Mouse (Mus musculus) neural tube, embryonic 13.5 days (tissue): Measurements from ENCODE around the gene Slc7a1. TPM values are rescaled to one million over a fixed set of nuclear protein-coding genes. Genes with fewer than 3 reads are reported as not detected.

Experiments used
- ATAC-seq: fragments of 200-750 bp; cut with Nextera tagmentation; 2 replicates; pipeline ENCODE4 v1.8.0; 2017; ENCODE audit warnings: low read depth, mild to moderate bottlenecking, moderate TSS enrichment, moderate library complexity
- H3K27ac ChIP-seq: fragments of 300-500 bp; sonication (generic); replicated peaks from 2 replicates; pipeline ENCODE4 v1.5.1; 2015; ENCODE audit warnings: moderate library complexity, mild to moderate bottlenecking, inconsistent platforms
- H3K27me3 ChIP-seq: fragments of 300-500 bp; sonication (generic); 2 replicates; pipeline ENCODE4 v1.6.1; 2015; ENCODE audit warnings: mild to moderate bottlenecking, inconsistent platforms
- H3K36me3 ChIP-seq: fragments of 300-500 bp; sonication (generic); 2 replicates; pipeline ENCODE4 v1.6.1; 2015; ENCODE audit warnings: mild to moderate bottlenecking, inconsistent platforms
- H3K4me1 ChIP-seq: fragments of 300-500 bp; sonication (generic); replicated peaks from 2 replicates; pipeline ENCODE4 v1.6.1; 2015; ENCODE audit warnings: inconsistent platforms
- H3K4me2 ChIP-seq: fragments of 300-500 bp; sonication (generic); 2 replicates; pipeline ENCODE4 v1.6.1; 2015; ENCODE audit warnings: inconsistent platforms, mild to moderate bottlenecking, moderate library complexity
- H3K4me3 ChIP-seq: fragments of 300-500 bp; sonication (generic); 2 replicates; pipeline ENCODE4 v1.5.1; 2015; ENCODE audit warnings: mild to moderate bottlenecking, inconsistent platforms
- H3K9ac ChIP-seq: fragments of 300-500 bp; sonication (generic); 2 replicates; pipeline ENCODE4 v1.6.1; 2015; ENCODE audit warnings: moderate library complexity, mild to moderate bottlenecking, inconsistent platforms
- H3K9me3 ChIP-seq: fragments of 300-500 bp; sonication (generic); 2 replicates; pipeline ENCODE4 v1.6.1; 2016; ENCODE audit warnings: inconsistent platforms
- WGBS: fragments of 180-500 bp; shearing (Covaris S2); methylation state at CpG from one replicate; pipeline ENCODE4 v1.1.7; 2015; 5-methylcytosine and 5-hydroxymethylcytosine counted together
- polyA plus RNA-seq: library from polyadenylated mRNA; unstranded; fragments of >200 nt; fragmentation: Nextera tagmentation; extraction: Ambion mirVana; gene quantifications from 2 replicates; pipeline ENCODE4 v1.2.1, GENCODE M21; 2015

Gene Slc7a1
- polyA plus RNA-seq, 1 experiment from 2014 or later: 31.8 TPM

- Histone ChIP-seq H3K36me3 (no peaks in the 10 kb centered on the region), H3K27me3 (no peaks in the 10 kb centered on the region), H3K4me2 (no peak overlapping the region), H3K4me1 (0 out of 2 replicates have a peak, but pooled peaks cover 9% of the 10 kb centered on the region), H3K9me3 (no peaks in the 10 kb centered on the region), H3K4me3 (no peak overlapping the region), H3K27ac (no peak overlapping the region), H3K9ac (no peak overlapping the region)
- 95% methylated on average over 7 of the region's 7 CpGs for WGBS
- ATAC-seq: no peak
These were observed 37.4 kb downstream of the Slc7a1 start for GRCm38 (mm10) chr5:148362296-148362695.

- no peaks in the 10 kb centered on the region for H3K9me3 ChIP-seq
- H3K27ac ChIP-seq: no peak overlapping the region
- no peak overlapping the region for H3K4me2 ChIP-seq
- 60% methylated on average over 3 of the region's 3 CpGs for WGBS
- ATAC-seq: no peak
- no peaks in the 10 kb centered on the region for H3K27me3 ChIP-seq
- no peaks in the 10 kb centered on the region for H3K36me3 ChIP-seq
- H3K9ac ChIP-seq: no peak overlapping the region
- H3K4me3 ChIP-seq: no peak overlapping the region
- H3K4me1 ChIP-seq: 0 out of 2 replicates have a peak, but pooled peaks cover 9% of the 10 kb centered on the region
These were observed 38.0 kb downstream of the Slc7a1 start for GRCm38 (mm10) chr5:148361759-148362010.

GRCm38 (mm10) chr5:148360922-148361758, 38.6 kb downstream of the Slc7a1 start:
- 81% methylated on average over 16 of the region's 16 CpGs for WGBS
- H3K9me3 ChIP-seq: no peaks in the 10 kb centered on the region
- no peak for ATAC-seq

DNA sequence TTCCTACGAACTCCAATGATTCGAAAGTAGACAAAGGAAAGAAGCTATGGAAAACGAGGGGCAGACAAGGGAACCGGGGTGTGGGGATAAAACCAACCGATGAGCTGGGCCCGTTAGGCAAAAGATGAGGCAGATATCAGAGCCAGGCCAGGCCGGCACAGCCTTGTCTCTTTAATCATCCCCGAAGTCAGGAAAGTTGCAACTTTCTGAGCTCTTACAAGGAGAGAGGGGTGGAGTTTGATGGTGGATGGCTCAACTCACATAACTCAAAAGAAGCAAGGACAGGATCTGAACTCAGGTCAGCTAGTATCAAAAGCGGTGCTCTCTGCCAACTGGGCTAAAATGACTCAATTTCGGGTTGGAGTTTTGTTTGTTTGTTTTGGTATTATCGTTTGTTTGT, 40.6 kb downstream of the Slc7a1 start:
- no peaks in the 10 kb centered on the region for H3K36me3 ChIP-seq
- H3K27ac ChIP-seq: no peak overlapping the region
- H3K4me1 ChIP-seq: 0 out of 2 replicates have a peak, but pooled peaks cover 9% of the 10 kb centered on the region
- 92% methylated on average over 11 of the region's 11 CpGs for WGBS
- no peaks in the 10 kb centered on the region for H3K9me3 ChIP-seq
- no peak overlapping the region for H3K4me3 ChIP-seq
- H3K9ac ChIP-seq: no peak overlapping the region
- no peak for ATAC-seq
- no peaks in the 10 kb centered on the region for H3K27me3 ChIP-seq
- H3K4me2 ChIP-seq: no peak overlapping the region

More at GRCm38 (mm10) chr5:148360922-148361758, 38.6 kb downstream of the Slc7a1 start:
- no peaks in the 10 kb centered on the region for H3K27me3 ChIP-seq
- no peak overlapping the region for H3K9ac ChIP-seq
- no peak overlapping the region for H3K4me2 ChIP-seq
- 0 out of 2 replicates have a peak, but pooled peaks cover 9% of the 10 kb centered on the region for H3K4me1 ChIP-seq
- H3K4me3 ChIP-seq: no peak overlapping the region
- no peaks in the 10 kb centered on the region for H3K36me3 ChIP-seq
- H3K27ac ChIP-seq: no peak overlapping the region

DNA sequence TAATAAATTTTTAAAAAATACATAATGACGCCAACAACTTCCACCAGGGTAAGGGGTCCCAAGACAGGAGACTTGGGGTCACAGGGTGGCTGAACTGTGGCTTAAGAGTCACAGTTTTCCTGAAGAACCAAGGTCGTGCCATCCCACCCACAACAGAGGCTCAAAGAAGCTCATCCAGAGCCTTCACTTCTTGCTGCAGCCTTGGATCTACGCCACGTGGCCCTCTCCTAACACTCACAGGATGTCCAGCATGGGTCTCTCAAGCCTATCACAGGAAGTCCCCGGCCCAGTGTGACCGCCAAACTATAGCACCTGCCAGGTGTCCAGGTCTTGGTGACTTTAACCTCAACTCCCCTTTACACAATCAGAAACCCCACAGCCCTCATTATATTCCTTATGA, 42.5 kb downstream of the Slc7a1 start:
- Histone ChIP-seq H3K36me3 (no peaks in the 10 kb centered on the region), H3K4me3 (no peak overlapping the region), H3K4me2 (no peak overlapping the region), H3K9ac (no peak overlapping the region), H3K4me1 (no peaks in the 10 kb centered on the region), H3K9me3 (no peaks in the 10 kb centered on the region), H3K27me3 (no peaks in the 10 kb centered on the region), H3K27ac (no peak overlapping the region)
- 92% methylated on average over 6 of the region's 6 CpGs for WGBS
- no peak for ATAC-seq

DNA sequence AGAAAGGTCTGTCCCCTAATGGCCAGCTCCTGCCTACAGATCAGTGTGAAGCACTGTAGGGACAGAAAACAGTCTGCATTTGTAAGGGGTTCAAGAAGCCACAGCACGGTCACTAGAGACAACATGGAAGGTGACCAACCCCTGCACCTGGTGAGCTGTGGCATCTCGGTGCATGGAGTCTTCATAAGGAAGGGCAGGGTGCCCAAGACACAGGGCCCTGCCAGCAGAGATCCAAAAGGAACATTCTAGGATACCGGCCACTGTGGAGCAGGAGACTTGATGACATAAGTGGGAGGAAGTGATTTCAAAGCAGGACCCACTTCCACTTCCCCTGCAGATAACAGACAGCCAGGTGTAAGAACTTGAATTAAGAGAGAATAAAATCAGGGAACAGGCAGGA, 43.9 kb downstream of the Slc7a1 start:
- no peaks in the 10 kb centered on the region for H3K27me3 ChIP-seq
- no peak overlapping the region for H3K4me3 ChIP-seq
- 0 out of 2 replicates have a peak, but pooled peaks cover 3% of the 10 kb centered on the region for H3K36me3 ChIP-seq
- H3K9me3 ChIP-seq: no peaks in the 10 kb centered on the region
- 89% methylated on average over 3 of the region's 3 CpGs for WGBS
- H3K27ac ChIP-seq: no peak overlapping the region
- ATAC-seq: no peak
- no peak overlapping the region for H3K9ac ChIP-seq
- no peaks in the 10 kb centered on the region for H3K4me1 ChIP-seq
- no peak overlapping the region for H3K4me2 ChIP-seq

DNA sequence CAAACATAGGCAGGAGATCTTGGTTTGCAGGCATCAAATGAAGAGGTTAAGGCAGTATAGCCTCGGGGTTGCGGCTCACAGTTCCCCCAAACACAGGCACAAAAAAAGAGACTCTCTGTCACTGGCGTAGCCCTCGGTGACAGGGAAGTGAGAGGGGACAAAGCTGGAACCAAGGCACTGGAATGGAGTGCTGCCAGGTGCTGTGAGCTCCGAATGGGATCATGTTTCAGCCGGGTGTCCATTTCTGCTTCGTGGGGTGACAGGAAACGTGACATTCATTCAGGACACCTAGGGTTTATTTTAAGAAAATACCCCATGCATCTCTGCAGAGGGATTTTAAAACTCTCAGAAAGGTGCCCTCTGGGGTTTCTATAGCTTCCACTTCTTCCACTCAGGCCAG, 45.2 kb downstream of the Slc7a1 start:
- ATAC-seq: no peak
- H3K36me3 ChIP-seq: 0 out of 2 replicates have a peak, but pooled peaks cover 3% of the 10 kb centered on the region
- H3K27ac ChIP-seq: no peak overlapping the region
- H3K27me3 ChIP-seq: no peaks in the 10 kb centered on the region
- H3K4me2 ChIP-seq: no peak overlapping the region
- H3K4me1 ChIP-seq: peaks cover 7% of the 10 kb centered on the region
- no peaks in the 10 kb centered on the region for H3K9me3 ChIP-seq
- H3K4me3 ChIP-seq: no peak overlapping the region
- H3K9ac ChIP-seq: no peak overlapping the region
- WGBS: 73% methylated on average over 8 of the region's 8 CpGs

DNA sequence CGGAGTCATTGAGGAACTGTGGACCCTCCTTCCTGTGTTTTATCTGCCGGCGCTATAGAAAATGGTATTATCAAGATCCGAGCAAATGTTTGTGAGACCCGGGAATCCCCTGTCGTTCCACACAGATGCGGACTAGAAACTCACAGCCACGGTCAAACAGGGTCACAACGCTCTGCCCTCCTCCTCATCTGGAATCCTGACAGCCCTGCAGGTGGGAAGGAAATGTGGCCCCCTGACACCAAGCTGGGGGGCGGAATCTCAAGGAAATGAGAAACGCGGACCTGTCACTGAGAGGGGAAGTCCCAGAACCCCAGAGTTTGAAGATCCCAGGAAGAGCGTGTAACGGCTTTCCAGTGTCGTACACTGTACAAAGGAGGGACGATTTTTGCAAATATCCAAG, 46.3 kb downstream of the Slc7a1 start:
- ATAC-seq: no peak
- no peaks in the 10 kb centered on the region for H3K27me3 ChIP-seq
- no peak overlapping the region for H3K4me3 ChIP-seq
- no peak overlapping the region for H3K4me2 ChIP-seq
- H3K27ac ChIP-seq: no peak overlapping the region
- no peaks in the 10 kb centered on the region for H3K9me3 ChIP-seq
- no peak overlapping the region for H3K9ac ChIP-seq
- H3K4me1 ChIP-seq: peaks cover 12% of the 10 kb centered on the region
- H3K36me3 ChIP-seq: 0 out of 2 replicates have a peak, but pooled peaks cover 3% of the 10 kb centered on the region
- WGBS: 84% methylated on average over 16 of the region's 16 CpGs

DNA sequence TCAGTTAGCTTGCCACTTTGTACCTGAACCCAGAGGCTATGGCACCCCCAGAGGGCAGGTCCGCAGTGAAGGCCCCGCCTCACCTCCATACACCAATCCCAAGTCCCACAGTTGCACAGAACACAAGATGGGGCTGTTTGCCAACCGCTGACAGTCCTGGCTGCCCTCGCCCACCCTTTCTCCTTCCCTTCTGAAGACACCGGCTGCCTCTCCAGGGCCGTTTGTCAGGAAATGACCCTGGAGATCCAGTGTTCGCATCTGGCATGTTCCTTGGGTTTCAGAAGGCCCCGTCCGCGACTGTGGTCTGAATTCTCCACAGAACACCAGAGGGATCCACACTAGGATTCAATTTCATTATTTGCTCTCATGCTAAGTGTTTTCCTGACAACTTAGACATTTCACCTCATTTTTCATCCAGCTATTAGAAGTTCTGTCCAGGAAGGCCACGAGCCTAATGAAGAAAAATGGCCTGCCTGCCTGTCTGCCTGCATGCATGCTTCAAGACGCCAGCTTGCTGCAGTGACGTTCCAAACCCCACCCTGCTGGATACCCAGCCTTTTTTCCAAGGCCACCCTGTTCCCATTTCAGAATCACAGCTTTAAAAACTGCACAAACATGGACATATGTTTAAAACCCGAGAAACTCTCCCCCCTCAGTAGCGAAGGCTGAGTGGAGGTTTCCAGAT, 50.2 kb downstream of the Slc7a1 start:
- H3K9me3 ChIP-seq: no peaks in the 10 kb centered on the region
- no peak overlapping the region for H3K4me2 ChIP-seq
- no peaks in the 10 kb centered on the region for H3K27me3 ChIP-seq
- no peak overlapping the region for H3K27ac ChIP-seq
- peaks cover 12% of the 10 kb centered on the region for H3K4me1 ChIP-seq
- no peak overlapping the region for H3K9ac ChIP-seq
- peaks cover 7% of the 10 kb centered on the region; the same call in 1 of the 2 replicates for H3K36me3 ChIP-seq
- no peak for ATAC-seq
- H3K4me3 ChIP-seq: no peak overlapping the region
- 67% methylated on average over 15 of the region's 15 CpGs for WGBS

GRCm38 (mm10) chr5:148348153-148348552, 51.6 kb downstream of the Slc7a1 start:
- 83% methylated on average over 8 of the region's 8 CpGs for WGBS
- Histone ChIP-seq H3K4me1 (peaks cover 12% of the 10 kb centered on the region), H3K9me3 (no peaks in the 10 kb centered on the region), H3K4me3 (no peak overlapping the region), H3K27me3 (no peaks in the 10 kb centered on the region), H3K9ac (no peak overlapping the region), H3K36me3 (peaks cover 7% of the 10 kb centered on the region; the same call in 1 of the 2 replicates), H3K4me2 (no peak overlapping the region), H3K27ac (no peak overlapping the region)
- no peak for ATAC-seq

GRCm38 (mm10) chr5:148346543-148346942, 53.2 kb downstream of the Slc7a1 start:
- Histone ChIP-seq H3K4me2 (no peak overlapping the region), H3K4me3 (no peak overlapping the region), H3K4me1 (peaks cover 26% of the 10 kb centered on the region), H3K9me3 (no peaks in the 10 kb centered on the region), H3K27ac (no peak overlapping the region), H3K27me3 (no peaks in the 10 kb centered on the region), H3K9ac (no peak overlapping the region), H3K36me3 (peaks cover 5% of the 10 kb centered on the region; the same call in 1 of the 2 replicates)
- WGBS: 86% methylated on average over 8 of the region's 8 CpGs
- ATAC-seq: no peak

DNA sequence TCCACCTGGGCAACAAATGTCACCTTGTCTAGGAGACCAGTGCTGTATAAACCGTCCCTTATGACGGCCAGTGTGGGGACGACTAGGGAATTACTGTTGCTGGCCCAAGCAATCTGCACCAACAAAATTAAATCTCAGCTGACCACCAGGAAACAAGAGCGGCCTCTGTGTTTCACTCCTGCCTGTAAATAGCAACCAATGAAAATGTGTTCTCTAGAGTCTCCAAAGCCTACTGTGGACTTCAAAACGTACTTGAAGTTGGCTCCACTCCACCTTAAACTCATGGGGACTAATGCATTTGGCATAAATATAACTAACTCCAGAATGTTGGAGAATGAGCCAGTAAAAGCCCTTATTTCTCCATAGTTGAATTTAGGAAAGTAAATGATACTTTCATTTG, 55.3 kb downstream of the Slc7a1 start:
- Histone ChIP-seq H3K36me3 (peaks cover 4% of the 10 kb centered on the region; the same call in 1 of the 2 replicates), H3K27me3 (no peaks in the 10 kb centered on the region), H3K27ac (no peak overlapping the region), H3K9me3 (no peaks in the 10 kb centered on the region), H3K4me1 (peaks cover 17% of the 10 kb centered on the region), H3K4me3 (no peak overlapping the region), H3K4me2 (no peak overlapping the region), H3K9ac (no peak overlapping the region)
- ATAC-seq: no peak
- WGBS: 85% methylated on average over 5 of the region's 5 CpGs
